Mouse (Mus musculus): ENCODE data around the gene Ptprb. TPM values are rescaled to one million over a fixed set of nuclear protein-coding genes. Genes with fewer than 3 reads are reported as not detected.

Ptprb gene
- total RNA-seq, 2 experiments from 2014 or later = 37.8 to 56.6 TPM

DNA sequence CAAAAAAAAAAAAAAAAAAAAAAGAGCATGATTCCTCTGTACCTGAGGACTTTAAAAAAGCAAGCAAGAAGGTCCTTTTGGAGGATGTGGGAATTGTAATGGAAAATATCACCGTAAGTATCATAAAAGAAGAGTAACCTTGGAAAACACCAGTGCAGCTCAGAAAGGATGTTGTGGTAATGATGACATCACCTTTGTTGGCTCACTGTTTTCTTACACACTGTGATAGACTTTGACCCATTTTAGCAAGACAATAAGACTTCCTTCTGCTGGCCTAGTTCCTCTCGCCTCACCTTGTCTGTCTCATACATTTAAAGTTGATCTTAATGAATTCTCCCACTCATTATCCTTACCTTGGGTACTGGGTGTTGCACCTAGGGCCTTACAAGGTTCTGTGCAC is 147.2 kb downstream of the Ptprb start:
- DNase-seq = no peak

DNA sequence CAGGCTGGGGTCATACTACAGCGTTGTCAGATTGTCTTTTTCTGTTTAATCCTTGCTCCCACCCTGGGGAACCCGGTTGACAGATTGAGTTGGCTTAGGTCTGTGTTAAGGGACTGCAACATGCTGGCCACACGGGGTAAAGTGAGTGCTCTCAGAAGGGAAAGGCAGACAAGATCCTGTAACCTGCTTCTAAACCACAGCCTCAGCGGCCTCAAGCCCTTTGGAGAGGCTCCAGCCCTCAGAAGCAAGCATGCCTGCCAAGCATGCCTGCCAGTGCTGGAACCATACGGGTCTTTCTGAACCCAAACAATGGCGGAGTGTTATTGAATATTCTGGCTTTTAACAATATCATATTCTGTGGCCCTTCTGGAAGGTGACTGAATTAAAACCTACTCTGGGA is 149.6 kb downstream of the Ptprb start:
- no peak for DNase-seq

DNA sequence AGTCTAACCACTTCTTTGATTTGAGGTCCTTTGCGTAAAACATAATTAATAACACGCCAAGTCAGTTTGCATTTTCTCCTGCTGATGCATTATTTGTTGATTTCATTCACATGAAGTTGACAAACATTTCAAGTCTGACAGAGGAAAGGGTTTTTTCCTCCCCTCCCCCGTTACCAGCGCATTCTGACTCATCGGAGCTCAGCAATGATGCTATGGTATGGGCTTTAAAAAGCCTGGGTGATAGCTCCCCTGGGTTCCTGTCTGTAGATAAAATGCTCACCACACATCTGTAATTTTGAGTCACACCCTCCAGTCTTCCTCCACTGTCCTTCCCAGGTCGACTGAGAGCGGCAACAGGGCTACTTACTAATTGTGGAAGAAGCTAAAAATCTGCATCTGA is 150.9 kb downstream of the Ptprb start:
- no peak for DNase-seq

DNA sequence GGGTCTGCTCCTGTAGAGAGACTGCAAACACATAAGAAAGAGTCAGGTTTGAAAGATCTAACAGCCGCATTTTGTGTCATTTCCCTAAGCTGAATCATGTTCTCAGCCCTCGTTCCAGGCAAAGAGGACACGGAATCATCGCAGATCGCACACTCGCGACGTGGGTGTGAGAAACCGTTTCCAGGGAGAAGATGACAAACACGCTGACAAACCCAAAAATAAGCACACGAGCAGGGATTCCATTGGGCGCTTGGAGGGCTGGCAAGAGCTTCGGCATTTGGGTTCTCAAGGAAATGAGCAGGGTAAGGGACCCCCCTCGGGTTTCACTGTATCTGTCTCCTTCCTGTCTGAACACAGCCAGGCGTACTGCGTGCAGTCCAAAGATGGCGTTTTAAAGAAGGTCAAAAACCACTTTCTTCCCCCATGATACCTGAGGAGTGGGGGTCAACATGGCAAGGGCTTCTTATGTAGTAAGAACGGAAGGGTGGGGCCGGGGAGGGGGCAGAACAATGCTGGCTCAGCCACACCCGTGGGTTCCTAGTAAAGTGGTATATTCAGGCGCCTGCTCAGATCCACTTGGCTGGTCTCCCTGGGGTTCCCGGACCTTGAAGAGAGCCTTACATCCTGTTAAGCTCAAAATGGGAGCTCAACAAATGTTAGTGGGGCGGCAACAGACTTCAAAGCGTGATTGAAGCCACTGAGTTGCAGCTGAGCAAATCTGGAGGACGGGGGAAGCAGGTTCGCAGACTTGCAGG is 152.9 kb downstream of the Ptprb start:
- no peak for DNase-seq

- DNase-seq = no peak
Observed at GRCm38 (mm10) chr10:116432421-116432820, 157.1 kb downstream of the Ptprb start.

- DNase-seq = no peak
Observed at GRCm38 (mm10) chr10:116435455-116435854, 160.1 kb downstream of the Ptprb start.

Other genes starting within 250 kb of the Ptprb start
- not detected for gene 4933416C03Rik, start 161.6 kb upstream of the Ptprb start, total RNA-seq (2021)
- 10 to 100 TPM in 1 of 2 experiments, 1 to 10 TPM in 1; 1.4 to 14.3 TPM for gene Kcnmb4, start 198.4 kb downstream of the Ptprb start, total RNA-seq (2021)